Mouse (Mus musculus) hindbrain, postnatal 0 days (tissue): ENCODE measurements around the gene Misp. TPM values are rescaled to one million over a fixed set of nuclear protein-coding genes. Genes with fewer than 3 reads are reported as not detected.
A peak's percentile ranks its signal among the peaks of the same experiment; 100 is the strongest.

Source experiments
- ATAC-seq: fragments of 200-750 bp; cut with Nextera tagmentation; 2 replicates; pipeline ENCODE4 v1.8.0; 2017; ENCODE audit warnings: mild to moderate bottlenecking, moderate TSS enrichment, moderate library complexity
- DNase-seq: peaks from one replicate; pipeline ENCODE4 v3.0.0-alpha.2; 2015; ENCODE audit warnings: low spot score
- H3K27ac ChIP-seq: fragments of 300-500 bp; sonication (generic); 2 replicates; pipeline ENCODE4 v1.5.1; 2014; ENCODE audit warnings: mild to moderate bottlenecking
- H3K27me3 ChIP-seq: fragments of 300-500 bp; sonication (generic); 2 replicates; pipeline ENCODE4 v1.6.1; 2014; ENCODE audit warnings: low read length, mixed read lengths; ENCODE audit not compliant: insufficient read depth
- H3K36me3 ChIP-seq: fragments of 300-500 bp; sonication (generic); 2 replicates; pipeline ENCODE4 v1.6.1; 2014; ENCODE audit warnings: low read length, mixed read lengths; ENCODE audit not compliant: insufficient read depth
- H3K4me1 ChIP-seq: fragments of 300-500 bp; sonication (generic); 2 replicates; pipeline ENCODE4 v1.6.1; 2014; ENCODE audit warnings: antibody characterized with exemption, low read length, mixed read lengths; ENCODE audit not compliant: insufficient read depth
- H3K4me2 ChIP-seq: fragments of 300-500 bp; sonication (generic); 2 replicates; pipeline ENCODE4 v1.6.1; 2014; ENCODE audit warnings: low read depth, mild to moderate bottlenecking, low read length, moderate library complexity, mixed read lengths
- H3K4me3 ChIP-seq: fragments of 300-500 bp; sonication (generic); 2 replicates; pipeline ENCODE4 v1.5.1; 2014; ENCODE audit warnings: low read length
- H3K9ac ChIP-seq: fragments of 300-500 bp; sonication (generic); replicated peaks from 2 replicates; pipeline ENCODE4 v1.6.1; 2014; ENCODE audit warnings: mild to moderate bottlenecking, low read length, moderate library complexity, mixed read lengths
- H3K9me3 ChIP-seq: fragments of 300-500 bp; sonication (generic); 2 replicates; pipeline ENCODE4 v1.6.1; 2016; ENCODE audit warnings: low read length, mixed read lengths
- CTCF ChIP-seq: IDR thresholded peaks from 2 replicates; pipeline ENCODE4 v1.5.1; 2016; ENCODE audit warnings: antibody characterized with exemption, control low read depth, low read depth
- WGBS: fragments of 180-500 bp; shearing (Covaris S2); extraction: QIAGEN DNeasy Blood & Tissue Kit; methylation state at CpG from one replicate; pipeline ENCODE4 v1.1.7; 2014; 5-methylcytosine and 5-hydroxymethylcytosine counted together
- microRNA-seq, 2 experiments: library from miRNA; unstranded; fragments of <30 nt; microRNA quantifications; one replicate each; pipeline ENCODE4; 2016
- polyA plus RNA-seq: library from polyadenylated mRNA; unstranded; fragments of >200 nt; fragmentation: Nextera tagmentation; extraction: Ambion mirVana; gene quantifications from 2 replicates; pipeline ENCODE4 v1.2.1, GENCODE M21; 2015
- total RNA-seq: library from RNA; depleted of rRNA; stranded (reverse); fragments of >200 nt; gene quantifications from 2 replicates; pipeline ENCODE4 v1.2.3, GENCODE M21; 2014; rRNA removed

The Misp gene
- total and polyA plus RNA-seq, 2 experiments from 2014 or later = 0.05 to 0.33 TPM

GRCm38 (mm10) chr10:79874290-79874862 is 53.6 kb downstream of the Misp start, which contains the start of the genes Prtn3 and Plppr3:
Gene Prtn3, plus strand, starts transcription at chr10:79874476.
Gene Plppr3, minus strand, starts transcription at chr10:79874634.
- Histone ChIP-seq H3K27ac (peak within 1 kb of the TSS; percentile 94), H3K4me3 (peak within 1 kb of the TSS; percentile 59), H3K4me1 (peaks cover 6% of the 10 kb centered on the region; the same call in 1 of the 2 replicates), H3K36me3 (0 out of 2 replicates have a peak, but pooled peaks cover 1% of the 10 kb centered on the region), H3K9ac (peak within 1 kb of the TSS; percentile 87), H3K9me3 (no peaks in the 10 kb centered on the region), H3K4me2 (peak within 1 kb of the TSS; percentile 85), H3K27me3 (no peaks in the 10 kb centered on the region)
- DNase-seq (peak; percentile 93), ATAC-seq (peak; percentile 88)
- under 1% methylated on average over 41 of the region's 57 CpGs for WGBS
- no peak for TF ChIP-seq CTCF

- no peak overlapping the region for H3K9ac ChIP-seq
- no peak overlapping the region for H3K4me2 ChIP-seq
- DNase-seq (no peak), ATAC-seq (no peak)
- no peak overlapping the region for H3K4me3 ChIP-seq
- H3K36me3 ChIP-seq = no peaks in the 10 kb centered on the region
- no peak overlapping the region for H3K27ac ChIP-seq
- 53% methylated on average over 1 of the region's 1 CpGs for WGBS
- no peak for TF ChIP-seq CTCF
- H3K4me1 ChIP-seq = peaks cover 6% of the 10 kb centered on the region; the same call in 1 of the 2 replicates
- H3K9me3 ChIP-seq = no peaks in the 10 kb centered on the region
- H3K27me3 ChIP-seq = no peaks in the 10 kb centered on the region; the same call in 1 of the 2 replicates
Observed at GRCm38 (mm10) chr10:79877174-79877573, 56.4 kb downstream of the Misp start.

GRCm38 (mm10) chr10:79877757-79878156 is 57.0 kb downstream of the Misp start:
- no peak for DNase-seq
- TF ChIP-seq CTCF = no peak
- no peak overlapping the region for H3K9ac ChIP-seq

DNA sequence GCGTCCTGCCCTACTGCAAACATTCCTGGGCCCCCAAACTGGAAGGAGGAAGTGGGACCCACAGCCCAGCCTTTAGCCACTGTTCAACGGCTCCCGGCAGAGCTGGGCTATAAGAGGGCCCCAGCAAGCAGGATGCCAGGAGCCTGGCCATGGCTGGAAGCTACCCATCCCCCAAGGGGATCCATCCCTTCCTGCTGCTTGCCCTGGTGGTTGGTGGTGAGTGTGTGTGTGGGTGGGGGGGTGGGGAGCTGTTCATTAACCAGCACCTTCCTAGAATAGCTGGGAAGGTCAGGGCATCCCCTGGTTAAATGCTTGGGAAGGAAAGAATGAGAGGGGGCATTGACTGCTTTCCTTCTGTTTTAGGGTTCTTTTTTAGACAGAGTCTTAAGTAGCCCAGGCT is 58.7 kb downstream of the Misp start:
- WGBS = 39% methylated on average over 3 of the region's 3 CpGs
- Histone ChIP-seq H3K36me3 (no peaks in the 10 kb centered on the region), H3K9me3 (no peaks in the 10 kb centered on the region), H3K27ac (no peak overlapping the region), H3K4me2 (no peak overlapping the region), H3K4me1 (no peaks in the 10 kb centered on the region), H3K9ac (no peak overlapping the region), H3K4me3 (no peak overlapping the region), H3K27me3 (peaks cover 5% of the 10 kb centered on the region; the same call in 1 of the 2 replicates)
- ATAC-seq (no peak), DNase-seq (no peak)
- TF ChIP-seq CTCF = no peak

More at GRCm38 (mm10) chr10:79877757-79878156, 57.0 kb downstream of the Misp start:
- H3K4me3 ChIP-seq = no peak overlapping the region
- WGBS = 32% methylated on average over 12 of the region's 12 CpGs
- H3K27ac ChIP-seq = no peak overlapping the region
- ATAC-seq = no peak
- H3K4me1 ChIP-seq = peaks cover 2% of the 10 kb centered on the region; the same call in 1 of the 2 replicates
- H3K9me3 ChIP-seq = no peaks in the 10 kb centered on the region
- no peak overlapping the region for H3K4me2 ChIP-seq
- H3K36me3 ChIP-seq = no peaks in the 10 kb centered on the region
- H3K27me3 ChIP-seq = no peaks in the 10 kb centered on the region; the same call in 1 of the 2 replicates

Small RNA genes lying within 50 kb of the gene (microRNA-seq; reads per million reads assigned to microRNA genes)
- 0.35 to 0.72 reads per million in 2 experiments for gene Mir6910

Other genes with a start within 250 kb of the Misp start
Only the 30 nearest of the 34 such genes appear.
- gene Shc2, start 183.1 kb upstream of the Misp start, total RNA-seq = 66.2 and 67.9 TPM in 2 replicates
- 19.8 and 21.3 TPM in 2 replicates for gene Shc2, start 183.1 kb upstream of the Misp start, polyA plus RNA-seq
- 0.42 and 2.0 TPM in 2 replicates for gene Odf3l2, start 175.3 kb upstream of the Misp start, total RNA-seq
- 0.60 and 0.71 TPM in 2 replicates for gene Odf3l2, start 175.3 kb upstream of the Misp start, polyA plus RNA-seq
- gene Madcam1, start 156.4 kb upstream of the Misp start, total RNA-seq = 0.90 and 2.1 TPM in 2 replicates
- 0.98 and 1.4 TPM in 2 replicates for gene Madcam1, start 156.4 kb upstream of the Misp start, polyA plus RNA-seq
- gene Tpgs1, start 151.6 kb upstream of the Misp start, total RNA-seq = 117 and 135 TPM in 2 replicates
- gene Tpgs1, start 151.6 kb upstream of the Misp start, polyA plus RNA-seq = 132 and 133 TPM in 2 replicates
- gene Cdc34, start 138.8 kb upstream of the Misp start, total RNA-seq = 65.1 and 76.7 TPM in 2 replicates
- 69.8 and 71.3 TPM in 2 replicates for gene Cdc34, start 138.8 kb upstream of the Misp start, polyA plus RNA-seq
- 0.22 and 0.63 TPM in 2 replicates for gene Gzmm, start 132.0 kb upstream of the Misp start, total RNA-seq
- gene Gzmm, start 132.0 kb upstream of the Misp start, polyA plus RNA-seq = 1.2 TPM in 2 replicates
- gene Bsg, start 116.5 kb upstream of the Misp start, total RNA-seq = 1,127 and 1,151 TPM in 2 replicates
- 1,243 and 1,259 TPM in 2 replicates for gene Bsg, start 116.5 kb upstream of the Misp start, polyA plus RNA-seq
- gene Hcn2, start 104.4 kb upstream of the Misp start, total RNA-seq = 92.6 and 101 TPM in 2 replicates
- gene Hcn2, start 104.4 kb upstream of the Misp start, polyA plus RNA-seq = 5.5 and 6.6 TPM in 2 replicates
- 30.4 and 36.5 TPM in 2 replicates for gene Polrmt, start 74.4 kb upstream of the Misp start, total RNA-seq
- 29.7 and 32.6 TPM in 2 replicates for gene Polrmt, start 74.4 kb upstream of the Misp start, polyA plus RNA-seq
- gene Fgf22, start 65.9 kb upstream of the Misp start, total RNA-seq = 1.3 and 2.2 TPM in 2 replicates
- gene Fgf22, start 65.9 kb upstream of the Misp start, polyA plus RNA-seq = 3.8 and 5.1 TPM in 2 replicates
- 112 and 120 TPM in 2 replicates for gene Rnf126, start 54.0 kb upstream of the Misp start, total RNA-seq
- 108 and 119 TPM in 2 replicates for gene Rnf126, start 54.0 kb upstream of the Misp start, polyA plus RNA-seq
- 2.6 and 3.3 TPM in 2 replicates for gene Fstl3, start 43.7 kb upstream of the Misp start, total RNA-seq
- 3.1 and 3.2 TPM in 2 replicates for gene Fstl3, start 43.7 kb upstream of the Misp start, polyA plus RNA-seq
- 0.54 and 1.8 TPM in 2 replicates for gene Prss57, start 30.0 kb upstream of the Misp start, total RNA-seq
- 0.13 and 0.33 TPM in 2 replicates for gene Prss57, start 30.0 kb upstream of the Misp start, polyA plus RNA-seq
- 156 and 157 TPM in 2 replicates for gene Palm, start 27.4 kb upstream of the Misp start, total RNA-seq
- 221 and 242 TPM in 2 replicates for gene Palm, start 27.4 kb upstream of the Misp start, polyA plus RNA-seq
- 166 and 173 TPM in 2 replicates for gene Ptbp1, start 33.4 kb downstream of the Misp start, total RNA-seq
- 58.9 and 65.5 TPM in 2 replicates for gene Ptbp1, start 33.4 kb downstream of the Misp start, polyA plus RNA-seq
- 9.4 and 20.5 TPM in 2 replicates for gene Prtn3, start 53.5 kb downstream of the Misp start, total RNA-seq
- gene Prtn3, start 53.5 kb downstream of the Misp start, polyA plus RNA-seq = 11.6 and 11.8 TPM in 2 replicates
- gene Plppr3, start 53.6 kb downstream of the Misp start, total RNA-seq = 487 and 541 TPM in 2 replicates
- gene Plppr3, start 53.6 kb downstream of the Misp start, polyA plus RNA-seq = 268 and 283 TPM in 2 replicates
- not detected in 2 replicates for gene Elane, start 65.3 kb downstream of the Misp start, total RNA-seq
- 0.24 TPM in 1 of 2 replicates, not detected in the other for gene Elane, start 65.3 kb downstream of the Misp start, polyA plus RNA-seq
- not detected in 2 replicates for gene Cfd, start 69.9 kb downstream of the Misp start, total RNA-seq
- gene Cfd, start 69.9 kb downstream of the Misp start, polyA plus RNA-seq = not detected in 2 replicates
- gene Med16, start 87.9 kb downstream of the Misp start, total RNA-seq = 71.4 and 82.2 TPM in 2 replicates
- gene Med16, start 87.9 kb downstream of the Misp start, polyA plus RNA-seq = 43.2 and 48.4 TPM in 2 replicates
- gene Gm26602, start 89.9 kb downstream of the Misp start, total RNA-seq = not detected in 2 replicates
- 4.9 and 17.2 TPM in 2 replicates for gene Gm26602, start 89.9 kb downstream of the Misp start, polyA plus RNA-seq
- 7.7 and 9.4 TPM in 2 replicates for gene Kiss1r, start 96.0 kb downstream of the Misp start, total RNA-seq
- gene Kiss1r, start 96.0 kb downstream of the Misp start, polyA plus RNA-seq = 3.4 and 3.9 TPM in 2 replicates
- gene R3hdm4, start 100.2 kb downstream of the Misp start, total RNA-seq = 111 and 133 TPM in 2 replicates
- 252 and 267 TPM in 2 replicates for gene R3hdm4, start 100.2 kb downstream of the Misp start, polyA plus RNA-seq
- 9.7 and 10.1 TPM in 2 replicates for gene Arid3a, start 106.1 kb downstream of the Misp start, total RNA-seq
- gene Arid3a, start 106.1 kb downstream of the Misp start, polyA plus RNA-seq = 2.5 and 2.6 TPM in 2 replicates
- gene Wdr18, start 139.2 kb downstream of the Misp start, total RNA-seq = 74.6 and 81.6 TPM in 2 replicates
- 109 TPM in 2 replicates for gene Wdr18, start 139.2 kb downstream of the Misp start, polyA plus RNA-seq
- 0.68 and 0.97 TPM in 2 replicates for gene Grin3b, start 149.7 kb downstream of the Misp start, total RNA-seq
- gene Grin3b, start 149.7 kb downstream of the Misp start, polyA plus RNA-seq = 0.20 and 0.51 TPM in 2 replicates
- gene Tmem259, start 163.3 kb downstream of the Misp start, total RNA-seq = 161 and 179 TPM in 2 replicates
- 25.6 and 27.1 TPM in 2 replicates for gene Tmem259, start 163.3 kb downstream of the Misp start, polyA plus RNA-seq
- gene Cnn2, start 167.6 kb downstream of the Misp start, total RNA-seq = 17.2 and 17.9 TPM in 2 replicates
- 15.0 and 16.4 TPM in 2 replicates for gene Cnn2, start 167.6 kb downstream of the Misp start, polyA plus RNA-seq
- gene Abca7, start 175.5 kb downstream of the Misp start, total RNA-seq = 11.6 and 19.1 TPM in 2 replicates
- gene Abca7, start 175.5 kb downstream of the Misp start, polyA plus RNA-seq = 2.3 and 2.4 TPM in 2 replicates
- gene Arhgap45, start 195.7 kb downstream of the Misp start, total RNA-seq = 2.9 and 3.3 TPM in 2 replicates
- 1.7 and 1.8 TPM in 2 replicates for gene Arhgap45, start 195.7 kb downstream of the Misp start, polyA plus RNA-seq